Mouse (Mus musculus) liver, adult 2 months (tissue): Measurements from ENCODE around the gene Sh3bgrl.

Experiments
- CTCF ChIP-seq: fragments of 200-500 bp; IDR thresholded peaks from 2 replicates; pipeline ENCODE4 v1.5.1; 2011; ENCODE audit warnings: low read depth, low read length, control low read depth
- POLR2A ChIP-seq: fragments of 200-500 bp; IDR thresholded peaks from 2 replicates; pipeline ENCODE4 v1.6.1; 2011; ENCODE audit warnings: low read length, control low read depth; ENCODE audit not compliant: insufficient read depth; ENCODE audit errors: extremely low read depth

GRCm38 (mm10) chrX:109191436-109191835 is 96.3 kb downstream of the Sh3bgrl start:
- TF ChIP-seq POLR2A = no peak
- no peak for TF ChIP-seq CTCF
